Mouse (Mus musculus) heart, postnatal 14 days (tissue): ENCODE measurements around the gene Stim2. TPM values are rescaled to one million over a fixed set of nuclear protein-coding genes. Genes with fewer than 3 reads are reported as not detected.
A peak's percentile ranks its signal among the peaks of the same experiment; 100 is the strongest.

Experiments
- DNase-seq, 2 experiments: peaks; one replicate each; pipeline ENCODE4 v3.0.0; 2021 to 2022
- intact Hi-C: fragments of 180-260 bp; cut with DNase I; formaldehyde crosslinking; loops from one replicate; pipeline ENCODE4 v1.15.1; 2025
- total RNA-seq, 2 experiments: library from RNA; stranded (reverse); gene quantifications; 2 replicates each; pipeline ENCODE4 v1.2.3; 2021

The Stim2 gene
- total RNA-seq, 2 experiments from 2014 or later: 19.9 to 23.5 TPM

GRCm38 (mm10) chr5:54101960-54102359 lies 103.7 kb downstream of the Stim2 start:
- DNase-seq: no peak
- intact Hi-C loops: loop anchor here (5.0 kb wide), 1 partner anchor 35 kb away; no protein-coding TSS in a partner anchor

- intact Hi-C loops: no loop called here
- no peak for DNase-seq
Observed at GRCm38 (mm10) chr5:54106669-54107068, 108.4 kb downstream of the Stim2 start.

GRCm38 (mm10) chr5:54107069-54107468 lies 108.8 kb downstream of the Stim2 start:
- intact Hi-C loops: no loop called here
- no peak for DNase-seq

GRCm38 (mm10) chr5:54109096-54109495 lies 110.8 kb downstream of the Stim2 start:
- intact Hi-C loops: no loop called here
- no peak for DNase-seq

GRCm38 (mm10) chr5:54110789-54111188 lies 112.5 kb downstream of the Stim2 start:
- intact Hi-C loops: loop anchor here (2.0 to 10.0 kb wide), 2 partner anchors 112 to 456 kb away; partner anchors contain the start of gene Stim2
- DNase-seq: no peak

GRCm38 (mm10) chr5:54113284-54113683 lies 115.0 kb downstream of the Stim2 start:
- intact Hi-C loops: loop anchor here (1.0 to 10.0 kb wide), 3 partner anchors 184 to 458 kb away; no protein-coding TSS in a partner anchor

GRCm38 (mm10) chr5:54116538-54116937 lies 118.2 kb downstream of the Stim2 start:
- DNase-seq: no peak
- intact Hi-C loops: loop anchor here (10.0 kb wide), 1 partner anchor 462 kb away; no protein-coding TSS in a partner anchor

More at GRCm38 (mm10) chr5:54113284-54113683, 115.0 kb downstream of the Stim2 start:
- peak; percentile 67 to 74 for DNase-seq

GRCm38 (mm10) chr5:54118410-54119212 lies 120.3 kb downstream of the Stim2 start:
- DNase-seq: no peak
- intact Hi-C loops: loop anchor here (10.0 kb wide), 1 partner anchor 464 kb away; no protein-coding TSS in a partner anchor

- intact Hi-C loops: no loop called here
- no peak for DNase-seq
Observed at GRCm38 (mm10) chr5:54148091-54148795, 149.9 kb downstream of the Stim2 start.

GRCm38 (mm10) chr5:54154503-54155226 lies 156.4 kb downstream of the Stim2 start:
- intact Hi-C loops: no loop called here
- peak in 1 of 2 experiments; percentile 38 for DNase-seq

- intact Hi-C loops: no loop called here
- DNase-seq: no peak
Observed at GRCm38 (mm10) chr5:54155227-54155776, 157.0 kb downstream of the Stim2 start.

GRCm38 (mm10) chr5:54155916-54156315 lies 157.6 kb downstream of the Stim2 start:
- intact Hi-C loops: no loop called here
- DNase-seq: no peak

GRCm38 (mm10) chr5:54156944-54157527 lies 158.7 kb downstream of the Stim2 start:
- intact Hi-C loops: no loop called here
- DNase-seq: no peak

- DNase-seq: peak; percentile 38 to 42
- intact Hi-C loops: no loop called here
Observed at GRCm38 (mm10) chr5:54158230-54158629, 159.9 kb downstream of the Stim2 start.

GRCm38 (mm10) chr5:54159156-54159793 lies 161.0 kb downstream of the Stim2 start:
- DNase-seq: no peak
- intact Hi-C loops: no loop called here

- no peak for DNase-seq
- intact Hi-C loops: no loop called here
Observed at GRCm38 (mm10) chr5:54160561-54160960, 162.3 kb downstream of the Stim2 start.

GRCm38 (mm10) chr5:54163890-54164289 lies 165.6 kb downstream of the Stim2 start:
- DNase-seq: no peak
- intact Hi-C loops: no loop called here
